Mouse (Mus musculus): ENCODE measurements at regions not wholly inside any gene's neighbourhood (a gene's known extent, or its start where the extent isn't known, plus 50 kb on each side); places are given as distances from the start of the nearest gene placed in this dataset.

- no peak for DNase-seq (ENCODE audit: low read depth, low spot score)
Observed at GRCm38 (mm10) chr15:88035486-88035885, 491.4 kb downstream of the Fam19a5 start.

DNA sequence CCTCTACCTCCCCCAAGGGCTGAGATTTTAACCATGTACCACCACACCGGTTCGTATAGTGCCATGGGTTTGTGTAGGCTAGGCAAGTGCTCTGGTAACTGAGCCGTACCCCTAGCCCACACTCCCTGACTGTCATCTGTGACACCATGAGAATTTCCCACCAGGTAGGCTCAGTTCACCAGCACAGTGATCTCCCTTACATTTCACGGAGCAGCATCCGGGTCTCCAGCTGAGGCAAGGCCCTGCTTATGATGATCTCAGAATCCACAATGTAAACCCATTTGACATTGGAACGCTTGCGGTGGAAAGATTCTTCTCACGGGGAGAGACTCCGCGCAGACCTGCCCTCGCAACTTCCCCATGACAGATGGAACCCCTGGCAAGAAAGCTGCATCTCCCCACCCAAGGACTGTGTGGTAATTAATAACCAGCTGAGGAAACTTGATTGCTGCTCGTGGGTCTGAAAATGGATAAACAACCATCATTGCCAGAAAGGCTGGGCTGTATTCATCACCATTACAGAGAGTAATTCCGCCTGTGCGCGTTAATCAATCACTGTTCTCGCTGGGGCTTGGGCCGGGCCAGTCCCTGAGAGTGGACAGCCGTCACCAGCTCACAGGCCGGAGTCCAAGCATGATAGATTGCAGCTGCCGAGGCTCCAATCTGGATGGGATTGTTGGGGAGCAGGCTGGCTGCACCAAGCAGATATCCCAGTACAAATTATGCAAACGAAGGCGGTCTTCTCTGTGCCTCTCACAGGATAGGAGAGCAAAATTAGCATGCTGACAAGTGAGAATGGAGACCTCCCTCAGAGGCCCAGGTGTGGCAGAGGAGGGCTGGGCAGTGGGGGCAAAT lies 492.3 kb downstream of the Fam19a5 start:
- DNase-seq (ENCODE audit: low read depth, low spot score): no peak

- no peak for DNase-seq (ENCODE audit: low read depth, low spot score)
Observed at GRCm38 (mm10) chr15:88037606-88038005, 493.5 kb downstream of the Fam19a5 start.

DNA sequence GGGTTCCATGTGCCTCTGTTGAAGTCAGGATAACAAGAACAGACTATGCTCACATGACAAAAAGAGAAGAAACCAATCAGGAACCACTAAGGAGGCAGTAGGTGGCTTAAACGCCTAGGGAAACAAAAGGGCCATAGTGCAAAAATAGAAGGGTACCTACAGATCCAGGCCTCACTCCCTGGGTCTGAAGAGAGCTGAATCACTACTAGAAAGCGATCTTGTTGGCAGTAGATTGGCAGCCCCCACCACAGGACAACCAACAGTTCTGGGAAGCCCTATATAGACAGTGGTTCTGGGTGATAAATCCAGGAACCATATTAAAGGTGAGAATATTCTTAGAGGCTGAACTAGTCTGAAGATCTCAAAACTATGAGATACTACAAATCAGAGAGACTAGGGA lies 498.7 kb downstream of the Fam19a5 start:
- DNase-seq (ENCODE audit: low read depth, low spot score): no peak

GRCm38 (mm10) chr15:88058071-88058470 lies 514.0 kb downstream of the Fam19a5 start:
- no peak for DNase-seq (ENCODE audit: low read depth, low spot score)

- no peak for DNase-seq (ENCODE audit: low read depth, low spot score)
Observed at GRCm38 (mm10) chr15:88060935-88061334, 516.8 kb downstream of the Fam19a5 start.

GRCm38 (mm10) chr15:88063041-88063440 lies 518.9 kb downstream of the Fam19a5 start:
- DNase-seq (ENCODE audit: low read depth, low spot score): no peak

DNA sequence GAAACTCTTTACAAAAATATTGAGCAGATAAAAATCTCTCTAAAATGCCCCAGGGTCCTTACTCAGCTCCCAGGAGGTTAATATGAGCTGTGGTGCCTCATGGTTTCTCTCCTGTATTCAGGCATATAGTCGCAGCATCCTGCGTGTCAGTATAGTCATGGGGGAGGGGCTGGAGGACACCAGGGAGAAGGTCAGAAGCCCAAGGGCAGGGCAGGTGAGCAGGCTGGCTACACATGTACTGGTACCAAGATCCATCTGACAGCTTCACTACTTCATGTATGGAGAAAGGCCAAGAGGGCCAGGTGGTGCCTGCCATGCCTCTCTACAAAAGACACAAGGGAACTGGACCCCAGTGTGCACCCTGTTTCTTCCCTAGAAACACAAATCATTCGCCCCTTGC lies 524.4 kb downstream of the Fam19a5 start:
- DNase-seq (ENCODE audit: low read depth, low spot score): no peak

GRCm38 (mm10) chr15:88072676-88073075 lies 527.4 kb upstream of the Zdhhc25 start:
- no peak for DNase-seq (ENCODE audit: low read depth, low spot score)

DNA sequence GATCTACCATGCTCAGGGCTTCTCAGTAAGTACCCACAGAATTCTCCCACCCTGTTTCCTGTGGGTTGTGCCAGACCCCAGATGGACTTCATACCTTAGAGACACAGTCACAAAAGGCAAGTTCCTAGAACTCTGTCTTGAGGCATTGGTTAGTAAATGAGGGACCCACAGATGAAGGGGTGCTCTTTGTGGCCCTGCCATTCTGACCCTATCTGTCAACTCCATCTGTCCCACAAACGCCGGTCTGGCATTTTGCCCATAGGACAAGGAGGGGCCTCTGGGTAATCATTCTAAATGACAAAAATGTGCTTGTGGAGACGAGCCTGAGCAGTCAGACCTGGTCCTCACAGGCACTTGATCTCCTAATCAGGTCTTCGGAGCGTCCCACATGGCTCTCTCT lies 516.2 kb upstream of the Zdhhc25 start:
- no peak for DNase-seq (ENCODE audit: low read depth, low spot score)

DNA sequence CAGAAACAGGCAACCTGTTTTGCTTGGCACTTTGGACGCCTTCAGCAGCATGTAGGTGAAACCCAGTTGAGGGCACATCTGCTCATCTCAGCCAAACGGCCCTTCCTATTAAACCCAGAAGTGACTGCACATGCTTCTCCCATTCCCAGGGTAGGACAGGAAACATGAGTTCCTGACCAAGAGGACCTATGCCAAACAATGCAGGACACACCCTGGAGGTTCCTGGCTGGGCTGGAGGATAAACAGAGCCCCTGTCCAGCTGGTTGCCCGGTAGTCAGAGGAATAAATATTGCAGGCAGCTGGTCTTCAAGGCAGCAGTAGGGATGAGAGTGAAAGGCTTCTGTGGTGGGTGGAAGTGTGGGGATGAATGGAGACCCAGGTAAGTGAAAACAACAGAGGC lies 514.5 kb upstream of the Zdhhc25 start:
- no peak for DNase-seq (ENCODE audit: low read depth, low spot score)

- no peak for DNase-seq (ENCODE audit: low read depth, low spot score)
Observed at GRCm38 (mm10) chr15:88089486-88089885, 510.6 kb upstream of the Zdhhc25 start.

GRCm38 (mm10) chr15:88091390-88091789 lies 508.7 kb upstream of the Zdhhc25 start:
- DNase-seq (ENCODE audit: low read depth, low spot score): no peak

GRCm38 (mm10) chr15:88120376-88120775 lies 479.7 kb upstream of the Zdhhc25 start:
- DNase-seq (ENCODE audit: low read depth, low spot score): no peak

DNA sequence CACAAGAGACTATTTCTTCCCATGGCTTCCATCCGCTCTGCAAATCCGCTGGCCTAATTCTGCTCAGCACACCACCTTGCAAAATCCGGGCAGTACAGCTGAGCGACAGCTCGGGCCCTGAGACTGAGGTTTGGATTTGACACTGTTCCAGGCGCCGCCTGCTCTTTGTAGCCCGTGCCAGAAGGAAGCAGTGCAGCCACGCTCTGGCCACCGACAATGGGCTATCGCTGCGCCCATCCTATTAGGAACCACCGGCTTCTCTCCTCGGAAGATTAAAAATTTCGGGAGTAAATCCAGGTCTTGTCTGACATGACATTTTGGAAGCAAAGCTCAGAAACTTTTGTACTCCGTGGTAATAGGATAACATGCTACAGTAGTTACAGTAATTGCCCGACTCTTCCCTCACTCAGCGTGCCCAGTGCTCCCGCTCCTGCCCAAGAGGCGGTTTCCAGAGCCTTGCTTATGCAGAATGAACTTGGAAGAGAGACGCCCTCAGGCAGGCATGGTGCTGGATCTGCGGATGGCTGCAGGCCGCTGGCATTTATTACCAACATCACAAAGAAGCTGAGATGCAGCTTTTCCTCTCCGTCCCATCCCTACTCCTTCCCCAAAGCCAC lies 476.1 kb upstream of the Zdhhc25 start:
- no peak for DNase-seq (ENCODE audit: low read depth, low spot score)

GRCm38 (mm10) chr15:88146118-88146517 lies 454.0 kb upstream of the Zdhhc25 start:
- no peak for DNase-seq (ENCODE audit: low read depth, low spot score)

- no peak for DNase-seq (ENCODE audit: low read depth, low spot score)
Observed at GRCm38 (mm10) chr15:88151199-88151598, 448.9 kb upstream of the Zdhhc25 start.

- DNase-seq (ENCODE audit: low read depth, low spot score): no peak
Observed at GRCm38 (mm10) chr15:88159618-88160170, 440.4 kb upstream of the Zdhhc25 start.

DNA sequence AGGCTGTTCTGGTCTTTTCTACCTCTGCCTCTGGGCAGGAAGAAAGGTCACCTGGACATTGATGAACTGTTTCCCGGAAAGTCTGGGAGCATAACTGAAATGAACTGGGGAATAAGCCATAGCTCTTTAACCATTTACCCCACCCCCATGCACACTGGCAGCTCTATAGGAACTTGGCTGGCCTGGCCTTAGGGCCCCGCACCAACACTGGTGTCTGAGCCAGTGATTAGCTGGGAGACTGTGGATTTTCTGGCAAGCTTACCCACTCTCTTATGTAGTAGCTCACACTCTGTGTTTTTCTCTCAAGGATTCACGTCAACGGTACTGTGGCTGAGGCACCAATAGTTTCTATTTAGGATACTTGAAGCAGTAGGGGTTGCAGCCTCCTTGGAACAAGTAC lies 439.8 kb upstream of the Zdhhc25 start:
- no peak for DNase-seq (ENCODE audit: low read depth, low spot score)

GRCm38 (mm10) chr15:88163438-88163837 lies 436.7 kb upstream of the Zdhhc25 start:
- DNase-seq (ENCODE audit: low read depth, low spot score): no peak

DNA sequence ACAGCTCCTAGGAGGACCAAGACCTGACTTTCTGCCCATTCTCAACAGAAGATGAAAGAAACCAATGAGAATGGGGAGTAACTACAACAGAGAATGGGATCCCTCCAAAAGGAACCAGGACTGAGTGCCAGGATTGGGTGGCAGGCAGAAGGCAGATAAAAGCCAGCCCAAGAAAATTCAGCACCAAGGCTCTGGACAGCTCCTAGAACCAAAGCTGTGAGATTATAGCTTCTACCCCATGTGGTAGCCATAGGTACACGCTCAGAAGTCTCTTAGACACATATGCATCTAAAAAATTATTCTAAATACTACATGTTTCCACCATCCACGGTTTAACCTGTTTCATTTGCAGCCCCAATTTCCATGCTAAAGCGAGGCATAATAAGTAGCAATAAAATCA lies 425.8 kb upstream of the Zdhhc25 start:
- DNase-seq (ENCODE audit: low read depth, low spot score): no peak

GRCm38 (mm10) chr15:88175991-88176390 lies 424.1 kb upstream of the Zdhhc25 start:
- no peak for DNase-seq (ENCODE audit: low read depth, low spot score)

GRCm38 (mm10) chr15:88196539-88196938 lies 403.6 kb upstream of the Zdhhc25 start:
- DNase-seq (ENCODE audit: low read depth, low spot score): no peak

All from c-Kit-negative CD71-positive TER-119-positive erythroid progenitor cells, embryonic 14.5 days (primary cell).